ENCODE assay signal across 7 mouse cellular contexts in genomic region chr2:120849449-120850423, GRCm38 (mm10). TPM values are rescaled to one million over a fixed set of nuclear protein-coding genes. Genes with fewer than 3 reads are reported as not detected.
DNase-seq lines count a peak whose midpoint lies in the region; ATAC-seq and TF ChIP-seq lines count a peak whose summit lies in the region.

Gene Cdan1 (minus strand): TSS chr2:120850128.

- peaks cover 8 to 16% of the 10 kb centered on the region in 2 experiments; a peak in 3 of 4 replicates for H3K4me1 ChIP-seq in MEL (ENCODE audit: control insufficient read depth in 1 of 2, insufficient read depth in 2 of 2, low read length in 2 of 2)

- no peaks in the 10 kb centered on the region for H3K27me3 ChIP-seq in MEL (ENCODE audit: control insufficient read depth in 1 of 2, insufficient read depth in 2 of 2, low read length in 2 of 2)

- peak within 1 kb of the TSS; percentile 30 for H3K27ac ChIP-seq in MEL (ENCODE audit: control insufficient read depth, low read depth, low read length)
- H3K27ac ChIP-seq in left cerebral cortex, adult 2 months, result peak within 1 kb of the TSS; percentile 86

- peak; percentile 75 for DNase-seq in MEL (ENCODE audit: low read depth, low spot score)
- DNase-seq in adrenal gland, postnatal 4 days (ENCODE audit: low spot score in 2 of 2), result peak; percentile 10 to 11
- DNase-seq in heart, postnatal 14 days, result no peak
- DNase-seq in left cerebral cortex, adult 2 months (ENCODE audit: extremely low spot score in 1 of 2, low spot score in 2 of 2), result peak; percentile 48 to 53
- DNase-seq in right cerebral cortex, postnatal 10 days (ENCODE audit: low spot score in 2 of 2), result peak; percentile 62 to 63

- peak within 1 kb of the TSS; percentile 80 for H3K9ac ChIP-seq in MEL (ENCODE audit: control insufficient read depth, low read depth, low read length, poor library complexity, severe bottlenecking)

- peaks cover 0 to 12% of the 10 kb centered on the region in 2 experiments; a peak in 2 of 4 replicates for H3K36me3 ChIP-seq in MEL (ENCODE audit: control insufficient read depth in 1 of 2, insufficient read depth in 2 of 2, low read length in 2 of 2)

- no peak for TF ChIP-seq CTCF in MEL (IDR thresholded peaks at IDR 0.05 in 2 of 3, conservative IDR thresholded peaks at IDR 0.05 in 1 of 3; ENCODE audit: control insufficient read depth in 1 of 3, insufficient read depth in 1 of 3, low read depth in 2 of 3, low read length in 3 of 3, poor library complexity in 1 of 3, severe bottlenecking in 1 of 3)
- no peak for TF ChIP-seq CTCF in left cerebral cortex, adult 2 months (IDR thresholded peaks at IDR 0.05)

- peaks cover 5% of the 10 kb centered on the region for H3K79me2 ChIP-seq in MEL (ENCODE audit: control insufficient read depth, insufficient read depth, low read length, poor library complexity)

- intact Hi-C loops in heart, postnatal 14 days (cut with DNase I), result loop anchor here (2.0 kb wide), 1 partner anchor 119 kb away; no protein-coding TSS in a partner anchor
- intact Hi-C loops in left cerebral cortex, adult 2 months (cut with DNase I), result no loop called here

- TF ChIP-seq POLR2A in MEL (IDR thresholded peaks at IDR 0.05; ENCODE audit: control insufficient read depth in 1 of 2, insufficient read depth in 1 of 2, low read depth in 1 of 2, low read length in 2 of 2, poor library complexity in 1 of 2), result peak; percentile 38 to 87; a peak in 3 of 4 replicates

- H3K4me3 ChIP-seq in MEL (ENCODE audit: control insufficient read depth in 1 of 2, insufficient read depth in 1 of 2, low read depth in 2 of 2, low read length in 2 of 2), result peak within 1 kb of the TSS; percentile 95 to 99
- H3K4me3 ChIP-seq in left cerebral cortex, adult 2 months, result peak within 1 kb of the TSS; percentile 76

- TF ChIP-seq RAD21 in MEL (IDR thresholded peaks at IDR 0.05; ENCODE audit: low read depth, low read length), result no peak

- no peak for TF ChIP-seq EP300 in MEL (IDR thresholded peaks at IDR 0.05; ENCODE audit: low read depth in 1 of 2, low read length in 2 of 2)

- H3K9me3 ChIP-seq in MEL (replicated peaks; ENCODE audit: insufficient read depth, low read length), result no peaks in the 10 kb centered on the region

- peak; percentile 67 for ATAC-seq in erythroblast, adult 5-6 weeks (replicated peaks; ENCODE audit: low FRiP score, poor library complexity, severe bottlenecking)
- ATAC-seq in megakaryocyte, adult 5-6 weeks (ENCODE audit: poor library complexity, severe bottlenecking), result peak; percentile 13

TF ChIP-seq in MEL, 35 proteins besides CTCF, POLR2A, EP300 and RAD21:
- TF ChIP-seq ZMIZ1 (IDR thresholded peaks at IDR 0.05; ENCODE audit: low read depth, low read length) (peak; percentile 4; the same call in 1 of the 2 replicates), ELF1 (IDR thresholded peaks at IDR 0.05; ENCODE audit: low read depth, low read length) (no peak), NELFE (IDR thresholded peaks at IDR 0.05; ENCODE audit: low read depth, low read length) (peak; percentile 23; the same call in 1 of the 2 replicates)

RNA-seq across cellular contexts. Expression of gene Cdan1, which starts in this region (rescaled TPM):
- total RNA-seq in MEL (2012; rRNA removed), result 10.8 and 10.9 TPM in 2 replicates
- polyA plus RNA-seq in MEL (2012; ENCODE audit: insufficient read depth in 1 of 2, insufficient read length in 2 of 2, low read depth in 1 of 2, low replicate concordance in 2 of 2, missing spikeins in 1 of 2), result 10 to 100 TPM in 1 of 2 experiments, not detected in 1; 27.6 TPM
- total RNA-seq in adrenal gland, postnatal 4 days (2021), result 10 to 100 TPM; 28.5 to 34.8 TPM
- total RNA-seq in erythroblast, adult 5-6 weeks (2015; ENCODE audit: low replicate concordance), result 5.4 and 18.4 TPM in 2 replicates
- total RNA-seq in erythroblast, adult 5-6 weeks (2017; ENCODE audit: low replicate concordance), result 12.5 and 14.1 TPM in 2 replicates
- total RNA-seq in heart, postnatal 14 days (2021), result 10 to 100 TPM; 15.7 to 17.1 TPM
- total RNA-seq in left cerebral cortex, adult 2 months (2021), result 10 to 100 TPM; 30.0 to 33.6 TPM
- 9.9 and 11.3 TPM in 2 replicates for total RNA-seq in megakaryocyte, adult 5-6 weeks (2015)
- 11.6 and 18.0 TPM in 2 replicates for total RNA-seq in megakaryocyte, adult 5-6 weeks (2017)

Comparison
In these comparisons a context has a peak if more than half of its experiments do, and no peak if none do; other contexts are left out.
1. DNase-seq: peak in MEL (single experiment), adrenal gland, postnatal 4 days (2 of 2), left cerebral cortex, adult 2 months (2 of 2) and right cerebral cortex, postnatal 10 days (2 of 2); none in heart, postnatal 14 days (0 of 2).